Mouse (Mus musculus): ENCODE data around the gene Col8a2. TPM values are rescaled to one million over a fixed set of nuclear protein-coding genes. Genes with fewer than 3 reads are reported as not detected.

Col8a2 gene
- polyA plus RNA-seq, 1 experiment from 2014 or later, result 60.1 TPM

GRCm38 (mm10) chr4:126253637-126254272 lies 32.8 kb upstream of the Col8a2 start:
- ATAC-seq (ENCODE audit: insufficient number of reproducible peaks, low FRiP score, low TSS enrichment, low read depth), result no peak
- Histone ChIP-seq H3K9ac (no peak overlapping the region; the same call in 1 of the 2 replicates), H3K4me1 (peaks cover 69% of the 10 kb centered on the region), H3K27me3 (no peaks in the 10 kb centered on the region), H3K27ac (replicated peaks) (0 out of 2 replicates have a peak overlapping the region, but pooled peaks have one; percentile 94), H3K36me3 (0 out of 2 replicates have a peak, but pooled peaks cover 5% of the 10 kb centered on the region), H3K4me3 (replicated peaks) (peak overlapping the region; percentile 95), H3K4me2 (replicated peaks) (peak overlapping the region; percentile 88), H3K9me3 (replicated peaks) (no peaks in the 10 kb centered on the region)
- 66% methylated on average over 14 of the region's 14 CpGs for WGBS

- no peak for ATAC-seq (ENCODE audit: insufficient number of reproducible peaks, low FRiP score, low TSS enrichment, low read depth)
- 15% methylated on average over 9 of the region's 9 CpGs for WGBS
- H3K4me1 ChIP-seq, result peaks cover 73% of the 10 kb centered on the region
Measured at GRCm38 (mm10) chr4:126254315-126255112, 32.1 kb upstream of the Col8a2 start.

GRCm38 (mm10) chr4:126255113-126256001 lies 31.2 kb upstream of the Col8a2 start:
- H3K4me3 ChIP-seq (replicated peaks), result peak overlapping the region; percentile 95
- peaks cover 81% of the 10 kb centered on the region for H3K4me1 ChIP-seq
- ATAC-seq (ENCODE audit: insufficient number of reproducible peaks, low FRiP score, low TSS enrichment, low read depth), result no peak
- H3K36me3 ChIP-seq, result 0 out of 2 replicates have a peak, but pooled peaks cover 5% of the 10 kb centered on the region
- WGBS, result under 1% methylated on average over 50 of the region's 50 CpGs
- no peaks in the 10 kb centered on the region for H3K27me3 ChIP-seq
- H3K4me2 ChIP-seq (replicated peaks), result peak overlapping the region; percentile 88
- H3K27ac ChIP-seq (replicated peaks), result peak overlapping the region; percentile 94
- no peaks in the 10 kb centered on the region for H3K9me3 ChIP-seq (replicated peaks)
- peak overlapping the region; percentile 93 for H3K9ac ChIP-seq

More at GRCm38 (mm10) chr4:126254315-126255112, 32.1 kb upstream of the Col8a2 start:
- Histone ChIP-seq H3K9me3 (replicated peaks) (no peaks in the 10 kb centered on the region), H3K4me3 (replicated peaks) (peak overlapping the region; percentile 95), H3K4me2 (replicated peaks) (peak overlapping the region; percentile 88), H3K9ac (peak overlapping the region; percentile 93), H3K27me3 (no peaks in the 10 kb centered on the region), H3K27ac (replicated peaks) (peak overlapping the region; percentile 94), H3K36me3 (0 out of 2 replicates have a peak, but pooled peaks cover 5% of the 10 kb centered on the region)

GRCm38 (mm10) chr4:126256131-126256791 lies 30.3 kb upstream of the Col8a2 start, which contains the start of gene Map7d1:
TSS of gene Map7d1 (minus strand) at chr4:126256343.
- no peaks in the 10 kb centered on the region for H3K9me3 ChIP-seq (replicated peaks)
- H3K36me3 ChIP-seq, result no peaks in the 10 kb centered on the region
- H3K4me2 ChIP-seq (replicated peaks), result peak within 1 kb of the TSS; percentile 88
- WGBS, result under 1% methylated on average over 59 of the region's 59 CpGs
- H3K27ac ChIP-seq (replicated peaks), result peak within 1 kb of the TSS; percentile 94
- peak within 1 kb of the TSS; percentile 95 for H3K4me3 ChIP-seq (replicated peaks)
- H3K27me3 ChIP-seq, result no peaks in the 10 kb centered on the region
- peak within 1 kb of the TSS; percentile 93 for H3K9ac ChIP-seq
- ATAC-seq (ENCODE audit: insufficient number of reproducible peaks, low FRiP score, low TSS enrichment, low read depth), result peak; percentile 85
- peaks cover 81% of the 10 kb centered on the region for H3K4me1 ChIP-seq

GRCm38 (mm10) chr4:126256967-126257881 lies 29.4 kb upstream of the Col8a2 start:
- Histone ChIP-seq H3K9ac (peak overlapping the region; percentile 93), H3K4me1 (peaks cover 78% of the 10 kb centered on the region), H3K36me3 (no peaks in the 10 kb centered on the region), H3K4me2 (replicated peaks) (peak overlapping the region; percentile 88), H3K27me3 (no peaks in the 10 kb centered on the region), H3K4me3 (replicated peaks) (peak overlapping the region; percentile 95), H3K9me3 (replicated peaks) (no peaks in the 10 kb centered on the region), H3K27ac (replicated peaks) (peak overlapping the region; percentile 94)
- WGBS, result 3% methylated on average over 26 of the region's 26 CpGs
- no peak for ATAC-seq (ENCODE audit: insufficient number of reproducible peaks, low FRiP score, low TSS enrichment, low read depth)

GRCm38 (mm10) chr4:126259063-126259462 lies 27.5 kb upstream of the Col8a2 start:
- Histone ChIP-seq H3K9ac (no peak overlapping the region), H3K27me3 (no peaks in the 10 kb centered on the region)

GRCm38 (mm10) chr4:126259523-126260160 lies 27.0 kb upstream of the Col8a2 start:
- ATAC-seq (ENCODE audit: insufficient number of reproducible peaks, low FRiP score, low TSS enrichment, low read depth), result 0 out of 2 replicates have a peak, but pooled peaks have one; percentile 17
- H3K4me2 ChIP-seq (replicated peaks), result peak overlapping the region; percentile 37
- H3K9ac ChIP-seq, result no peak overlapping the region
- H3K9me3 ChIP-seq (replicated peaks), result no peaks in the 10 kb centered on the region
- no peaks in the 10 kb centered on the region for H3K27me3 ChIP-seq
- H3K27ac ChIP-seq (replicated peaks), result peak overlapping the region; percentile 90
- peak overlapping the region; percentile 7 for H3K4me3 ChIP-seq (replicated peaks)
- no peaks in the 10 kb centered on the region for H3K36me3 ChIP-seq
- H3K4me1 ChIP-seq, result peaks cover 65% of the 10 kb centered on the region
- under 1% methylated on average over 15 of the region's 15 CpGs for WGBS

More at GRCm38 (mm10) chr4:126259063-126259462, 27.5 kb upstream of the Col8a2 start:
- WGBS, result 22% methylated on average over 3 of the region's 3 CpGs
- no peaks in the 10 kb centered on the region for H3K36me3 ChIP-seq
- H3K27ac ChIP-seq (replicated peaks), result peak overlapping the region; percentile 90
- peak overlapping the region; percentile 37; the same call in 1 of the 2 replicates for H3K4me2 ChIP-seq (replicated peaks)
- no peaks in the 10 kb centered on the region for H3K9me3 ChIP-seq (replicated peaks)
- peaks cover 71% of the 10 kb centered on the region for H3K4me1 ChIP-seq
- H3K4me3 ChIP-seq (replicated peaks), result no peak overlapping the region
- no peak for ATAC-seq (ENCODE audit: insufficient number of reproducible peaks, low FRiP score, low TSS enrichment, low read depth)

- H3K27me3 ChIP-seq, result no peaks in the 10 kb centered on the region
- peak overlapping the region; percentile 37 for H3K4me2 ChIP-seq (replicated peaks)
- WGBS, result 4% methylated on average over 10 of the region's 10 CpGs
- H3K9ac ChIP-seq, result 0 out of 2 replicates have a peak overlapping the region, but pooled peaks have one; percentile 12
- H3K4me3 ChIP-seq (replicated peaks), result no peak overlapping the region
- no peaks in the 10 kb centered on the region for H3K9me3 ChIP-seq (replicated peaks)
- H3K27ac ChIP-seq (replicated peaks), result peak overlapping the region; percentile 90
- peaks cover 62% of the 10 kb centered on the region for H3K4me1 ChIP-seq
- peak; percentile 61 for ATAC-seq (ENCODE audit: insufficient number of reproducible peaks, low FRiP score, low TSS enrichment, low read depth)
- H3K36me3 ChIP-seq, result no peaks in the 10 kb centered on the region
Measured at GRCm38 (mm10) chr4:126260520-126261201, 25.9 kb upstream of the Col8a2 start.

GRCm38 (mm10) chr4:126261266-126261665 lies 25.3 kb upstream of the Col8a2 start:
- H3K4me1 ChIP-seq, result peaks cover 62% of the 10 kb centered on the region
- WGBS, result 65% methylated on average over 6 of the region's 6 CpGs
- ATAC-seq (ENCODE audit: insufficient number of reproducible peaks, low FRiP score, low TSS enrichment, low read depth), result no peak

More at GRCm38 (mm10) chr4:126261266-126261665, 25.3 kb upstream of the Col8a2 start:
- Histone ChIP-seq H3K4me2 (replicated peaks) (peak overlapping the region; percentile 37; the same call in 1 of the 2 replicates), H3K9me3 (replicated peaks) (no peaks in the 10 kb centered on the region), H3K36me3 (no peaks in the 10 kb centered on the region), H3K27me3 (no peaks in the 10 kb centered on the region), H3K27ac (replicated peaks) (peak overlapping the region; percentile 90), H3K4me3 (replicated peaks) (no peak overlapping the region), H3K9ac (0 out of 2 replicates have a peak overlapping the region, but pooled peaks have one; percentile 1)
